Mouse (Mus musculus) bone marrow macrophage, adult 2 months (primary cell): ENCODE measurements around the gene Ss18l1.

Experiments
- CTCF ChIP-seq: IDR thresholded peaks from 2 replicates; pipeline ENCODE4 v1.5.1; 2012; ENCODE audit warnings: low read depth, mild to moderate bottlenecking, low read length, moderate library complexity
- POLR2A ChIP-seq: IDR thresholded peaks from 2 replicates; pipeline ENCODE4 v1.6.1; 2012; ENCODE audit warnings: mild to moderate bottlenecking, low read depth, low read length, borderline replicate concordance

DNA sequence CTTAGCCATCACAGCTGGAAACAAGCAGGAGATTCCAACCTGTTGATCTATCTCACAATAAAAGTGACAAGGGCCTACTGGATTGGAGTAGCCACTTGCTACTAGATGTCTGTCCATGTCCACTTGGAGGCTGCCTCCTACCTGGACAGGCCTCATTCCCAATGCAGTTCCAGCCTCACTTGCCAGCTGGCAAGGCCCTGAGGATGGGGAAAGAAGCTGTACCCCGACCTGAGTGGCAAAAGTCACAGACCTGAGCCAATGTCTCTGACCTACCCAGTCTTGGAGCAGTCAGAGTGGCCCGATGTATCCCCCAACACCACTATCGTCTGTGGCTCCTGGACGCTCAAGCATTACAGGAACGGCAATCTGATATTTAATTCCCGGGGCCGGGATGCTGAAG is 28.6 kb upstream of the Ss18l1 start:
- TF ChIP-seq POLR2A (no peak), CTCF (no peak)
